Mouse (Mus musculus) c-Kit-negative CD71-positive TER-119-positive erythroid progenitor cells, embryonic 14.5 days (primary cell): Measurements from ENCODE around the gene Atxn1l.

Experiments
- DNase-seq: peaks from one replicate; pipeline ENCODE4 v3.0.0-alpha.2; 2013; ENCODE audit warnings: low read depth, low spot score

The Atxn1l gene

DNA sequence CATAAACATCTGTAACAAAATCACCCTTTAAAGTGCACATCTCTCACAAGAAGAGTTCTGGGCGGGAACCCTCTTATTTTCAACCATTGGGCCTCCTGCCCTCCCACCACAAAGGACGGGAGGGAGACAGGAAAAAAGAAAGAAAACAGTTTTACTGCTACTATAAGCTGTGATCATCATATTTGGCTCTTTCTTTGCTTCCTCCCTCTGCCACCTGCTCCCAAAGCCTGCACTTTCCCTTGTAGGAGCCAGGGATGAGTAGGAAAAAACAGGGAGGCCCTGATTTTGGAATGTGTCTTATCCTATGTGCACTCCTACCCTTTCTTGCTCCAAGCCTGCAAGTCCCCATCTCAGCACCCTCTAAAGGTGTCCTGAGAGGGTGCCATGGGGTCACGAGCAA lies 6.5 kb downstream of the Atxn1l start:
- no peak for DNase-seq

GRCm38 (mm10) chr8:109725106-109725505 lies 12.4 kb downstream of the Atxn1l start:
- DNase-seq = no peak

GRCm38 (mm10) chr8:109714961-109715360 lies 22.6 kb downstream of the Atxn1l start:
- no peak for DNase-seq

GRCm38 (mm10) chr8:109712521-109712920 lies 25.0 kb downstream of the Atxn1l start:
- DNase-seq = no peak

- no peak for DNase-seq
Observed at GRCm38 (mm10) chr8:109707921-109708320, 29.6 kb downstream of the Atxn1l start.

- peak; percentile 72 for DNase-seq
Observed at GRCm38 (mm10) chr8:109706874-109707237, 30.7 kb downstream of the Atxn1l start.

GRCm38 (mm10) chr8:109706076-109706873 lies 31.3 kb downstream of the Atxn1l start:
- peak; percentile 36 for DNase-seq

GRCm38 (mm10) chr8:109705320-109706075 lies 32.0 kb downstream of the Atxn1l start, which contains the start of gene Zfp821:
Zfp821 (plus strand) TSS chr8:109705546.
- peak; percentile 93 for DNase-seq

DNA sequence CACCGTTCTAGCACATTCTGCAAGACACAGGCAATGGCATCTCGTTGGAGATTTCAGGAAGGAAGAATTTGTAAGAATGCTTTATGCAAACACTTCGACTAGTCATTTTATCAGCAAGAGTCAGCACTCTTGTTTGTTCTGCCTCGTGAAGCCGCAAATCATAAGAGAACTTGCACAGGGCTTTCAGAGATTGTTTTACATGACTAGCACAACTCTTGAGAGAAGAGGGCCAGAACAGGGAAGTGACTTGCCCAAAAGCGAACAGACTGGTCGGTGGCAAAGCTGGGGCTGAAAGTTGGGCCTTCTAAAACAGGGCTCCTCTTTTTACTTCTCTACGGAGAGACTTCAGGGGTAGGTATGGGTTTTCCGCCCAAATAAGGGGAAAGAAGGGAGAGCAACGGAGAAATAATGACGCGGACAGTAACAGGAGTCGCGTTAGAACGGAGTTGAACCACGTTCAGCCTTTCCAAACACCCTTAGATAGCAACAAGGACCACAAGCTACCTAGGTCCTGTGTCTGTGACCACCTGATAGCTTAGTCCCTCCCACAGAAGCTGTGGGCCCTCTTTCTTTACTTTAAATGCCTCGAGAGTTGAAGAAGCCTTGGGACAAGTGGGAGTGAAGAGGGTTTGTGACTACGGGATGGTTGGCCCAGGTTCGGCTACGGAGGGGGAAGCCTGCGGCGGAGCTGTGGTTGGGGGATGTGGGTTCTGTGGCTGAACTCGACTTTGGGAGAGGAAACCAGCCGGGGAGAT lies 32.8 kb downstream of the Atxn1l start:
- peak; percentile 15 for DNase-seq

GRCm38 (mm10) chr8:109698477-109698876 lies 39.1 kb downstream of the Atxn1l start:
- no peak for DNase-seq

DNA sequence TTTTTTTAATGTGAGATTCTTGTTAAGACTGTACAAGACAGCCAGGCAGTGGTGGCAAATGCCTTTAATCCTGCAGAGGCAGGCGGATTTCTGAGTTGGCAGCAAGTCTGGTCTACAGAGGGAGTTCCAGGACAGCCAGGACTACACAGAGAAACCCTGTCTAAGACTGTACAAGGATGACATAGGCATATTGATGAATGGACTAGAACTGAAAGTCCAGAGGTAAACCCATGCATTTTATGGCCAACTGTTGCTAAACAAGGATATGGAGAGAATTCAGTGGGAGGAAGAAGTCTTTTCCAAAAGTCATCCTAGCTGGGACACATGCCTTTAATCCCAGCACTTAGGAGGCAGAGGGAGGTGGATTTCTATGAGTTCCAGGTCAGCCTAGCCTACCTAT lies 39.8 kb downstream of the Atxn1l start:
- no peak for DNase-seq

DNA sequence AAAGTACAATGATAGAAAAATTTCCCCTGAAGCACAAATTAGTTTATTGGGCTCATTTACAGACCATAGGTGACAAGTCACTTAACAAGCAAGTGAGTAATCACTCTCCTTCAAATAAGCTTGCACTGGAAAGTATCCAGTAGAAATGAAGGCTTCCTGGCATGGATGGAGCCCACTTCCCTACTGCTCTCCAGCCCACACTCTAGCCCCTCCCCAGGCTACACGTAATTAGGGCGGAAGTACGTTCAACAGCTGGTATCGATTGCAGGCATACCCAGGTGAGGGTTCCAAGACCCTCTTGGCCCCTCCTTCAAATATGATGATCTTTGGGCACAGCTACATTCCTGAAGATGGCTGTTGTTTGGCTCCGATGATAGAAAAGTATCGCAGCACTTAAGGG lies 43.4 kb downstream of the Atxn1l start:
- no peak for DNase-seq

DNA sequence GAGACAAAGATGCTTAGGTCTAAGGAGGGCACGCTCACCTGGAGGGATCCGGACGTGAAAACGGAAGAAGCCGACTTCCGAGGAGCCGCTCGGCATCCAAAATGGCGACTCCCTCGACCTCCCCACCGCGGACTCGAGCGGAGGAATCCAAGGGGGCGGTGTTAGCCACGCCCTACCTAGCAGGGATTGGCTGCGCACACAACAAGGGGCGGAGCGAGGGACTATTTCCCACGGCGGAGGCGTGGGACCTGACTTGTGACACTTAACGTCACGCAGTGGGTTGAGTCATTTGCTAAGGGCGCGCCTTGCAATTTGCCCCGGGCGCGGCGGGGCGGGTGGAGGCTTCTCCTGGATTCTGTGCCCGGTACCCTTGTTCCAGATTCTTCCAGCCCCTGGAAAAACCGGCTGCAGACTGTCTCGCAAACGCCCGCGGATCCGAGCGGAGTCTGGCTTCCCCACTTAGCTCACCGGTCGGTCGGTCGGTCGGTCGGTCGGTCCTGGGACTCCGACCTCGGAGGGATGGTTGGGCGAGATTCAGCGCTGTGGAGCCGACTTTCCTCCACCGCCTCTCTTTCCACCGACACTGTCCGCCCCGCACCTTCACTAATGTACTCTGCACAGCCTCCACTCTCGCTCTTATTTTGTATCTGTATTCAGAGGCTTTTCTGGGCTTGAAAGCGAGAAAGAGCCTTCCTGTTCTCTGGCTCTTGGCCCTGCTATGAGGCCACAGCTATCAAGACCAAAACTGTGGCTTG lies 44.2 kb downstream of the Atxn1l start, which contains the start of gene Ist1:
Gene Ist1 (minus strand): TSS at position 115 of the 755 bp plus-strand sequence.
- DNase-seq = peak; percentile 99

DNA sequence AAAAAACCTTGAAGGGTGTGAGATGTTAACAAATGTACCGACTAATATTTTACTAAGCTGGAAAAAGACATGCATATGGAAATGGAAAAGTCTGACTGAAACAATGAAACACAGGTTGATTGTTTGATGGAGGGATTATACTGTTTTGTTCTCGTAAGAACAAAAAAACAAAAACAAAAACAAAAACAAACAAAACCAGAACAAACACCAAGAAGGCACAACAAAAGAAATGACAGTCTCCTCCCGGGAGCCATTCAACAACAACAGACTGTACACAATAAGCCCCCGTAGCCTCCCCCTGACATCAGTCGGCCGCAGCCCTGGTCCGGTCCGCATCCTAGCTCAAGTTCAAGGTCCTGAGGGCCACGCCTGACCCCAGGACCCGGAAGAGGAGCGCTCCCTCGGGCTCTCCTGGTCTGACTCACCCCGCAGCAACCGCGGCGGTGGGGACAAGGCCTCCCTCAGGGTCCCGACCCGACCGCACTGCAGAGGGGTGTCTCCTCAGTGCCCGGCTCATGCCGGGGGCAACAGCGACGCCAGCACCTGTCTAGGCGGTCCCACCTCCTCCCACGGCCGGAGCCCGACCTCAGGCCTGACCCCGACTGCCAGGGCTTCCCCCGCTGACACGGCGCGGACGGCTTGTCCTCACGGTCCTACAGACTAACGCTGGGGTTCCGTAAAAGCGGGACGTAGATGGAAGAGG lies 44.9 kb downstream of the Atxn1l start:
- DNase-seq = peak; percentile 47

GRCm38 (mm10) chr8:109691769-109692168 lies 45.8 kb downstream of the Atxn1l start:
- DNase-seq = peak; percentile 16

DNA sequence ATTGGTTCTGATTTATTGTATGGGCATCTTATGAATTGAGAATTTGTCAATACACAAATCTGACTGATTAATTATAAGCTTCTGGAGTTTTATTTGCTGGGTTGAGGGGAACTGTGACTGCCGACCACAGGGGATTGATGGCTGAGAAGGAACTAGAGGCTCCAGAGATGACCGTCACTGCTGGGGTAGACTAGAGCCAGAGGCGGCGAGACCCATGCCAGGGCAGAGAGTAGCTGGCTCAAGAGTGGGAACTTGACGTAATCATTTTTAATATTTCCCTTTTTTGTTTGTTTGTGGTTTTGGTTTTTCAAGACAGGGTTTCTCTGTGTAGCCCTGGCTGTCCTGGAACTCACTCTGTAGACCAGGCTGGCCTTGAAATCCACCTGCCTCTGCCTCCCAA lies 50.3 kb downstream of the Atxn1l start:
- DNase-seq = no peak

- DNase-seq = no peak
Observed at GRCm38 (mm10) chr8:109682120-109682519, 55.4 kb downstream of the Atxn1l start.

DNA sequence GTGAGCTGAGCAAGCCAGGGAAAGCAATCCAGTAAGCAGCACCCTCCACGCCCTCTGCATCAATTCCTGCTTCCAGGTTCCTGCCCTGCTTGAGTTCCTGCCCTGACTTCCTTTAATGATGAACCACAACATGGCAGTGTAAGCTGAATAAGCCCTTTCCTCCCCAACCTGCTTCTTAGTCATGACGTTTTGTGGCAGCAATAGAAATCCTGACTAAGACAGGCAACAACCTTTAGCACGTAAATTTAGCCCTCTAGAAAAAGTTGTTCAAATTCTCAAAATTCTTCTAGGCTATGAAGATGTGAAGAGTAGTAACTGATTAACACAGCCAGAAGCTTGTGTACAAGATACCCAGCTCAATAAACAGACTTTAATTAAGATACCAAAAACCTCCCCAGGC lies 56.0 kb downstream of the Atxn1l start:
- no peak for DNase-seq
